Mouse (Mus musculus) midbrain, embryonic 16.5 days (tissue): ENCODE results near the gene Wdfy3. TPM values are rescaled to one million over a fixed set of nuclear protein-coding genes. Genes with fewer than 3 reads are reported as not detected.

Experiments
- ATAC-seq: fragments of 200-750 bp; cut with Nextera tagmentation; 2 replicates; pipeline ENCODE4 v1.8.0; 2017; ENCODE audit warnings: moderate TSS enrichment
- H3K27ac ChIP-seq: fragments of 300-500 bp; sonication (generic); 2 replicates; pipeline ENCODE4 v1.5.1; 2014; ENCODE audit warnings: mild to moderate bottlenecking, low read length, mixed read lengths
- H3K27me3 ChIP-seq: fragments of 300-500 bp; sonication (generic); 2 replicates; pipeline ENCODE4 v1.6.1; 2014; ENCODE audit warnings: low read depth, low read length, mixed read lengths; ENCODE audit not compliant: control insufficient read depth, insufficient read depth
- H3K36me3 ChIP-seq: fragments of 300-500 bp; sonication (generic); 2 replicates; pipeline ENCODE4 v1.6.1; 2014; ENCODE audit warnings: mild to moderate bottlenecking, low read length, moderate library complexity, mixed read lengths; ENCODE audit not compliant: control insufficient read depth, insufficient read depth
- H3K4me1 ChIP-seq: fragments of 300-500 bp; sonication (generic); 2 replicates; pipeline ENCODE4 v1.6.1; 2014; ENCODE audit warnings: mild to moderate bottlenecking, low read length, mixed read lengths; ENCODE audit not compliant: control insufficient read depth, insufficient read depth
- H3K4me2 ChIP-seq: fragments of 300-500 bp; sonication (generic); 2 replicates; pipeline ENCODE4 v1.6.1; 2014; ENCODE audit warnings: mild to moderate bottlenecking, low read length, mixed read lengths
- H3K4me3 ChIP-seq: fragments of 300-500 bp; sonication (generic); 2 replicates; pipeline ENCODE4 v1.5.1; 2014; ENCODE audit warnings: low read depth, mild to moderate bottlenecking, low read length, moderate library complexity, mixed read lengths
- H3K9ac ChIP-seq: fragments of 300-500 bp; sonication (generic); 2 replicates; pipeline ENCODE4 v1.6.1; 2014; ENCODE audit warnings: low read depth, low read length, mixed read lengths
- H3K9me3 ChIP-seq: fragments of 300-500 bp; sonication (generic); replicated peaks from 2 replicates; pipeline ENCODE4 v1.6.1; 2014; ENCODE audit warnings: mild to moderate bottlenecking, low read length, mixed read lengths; ENCODE audit not compliant: control insufficient read depth, poor library complexity, severe bottlenecking
- WGBS: fragments of 180-500 bp; shearing (Covaris S2); extraction: QIAGEN DNeasy Blood & Tissue Kit; methylation state at CpG from one replicate; pipeline ENCODE4 v1.1.7; 2014; 5-methylcytosine and 5-hydroxymethylcytosine counted together
- polyA plus RNA-seq: library from polyadenylated mRNA; unstranded; fragments of >200 nt; fragmentation: Nextera tagmentation; extraction: Ambion mirVana; gene quantifications from 2 replicates; pipeline ENCODE4 v1.2.1, GENCODE M21; 2015

The Wdfy3 gene
- polyA plus RNA-seq, 1 experiment from 2014 or later = 27.0 TPM

DNA sequence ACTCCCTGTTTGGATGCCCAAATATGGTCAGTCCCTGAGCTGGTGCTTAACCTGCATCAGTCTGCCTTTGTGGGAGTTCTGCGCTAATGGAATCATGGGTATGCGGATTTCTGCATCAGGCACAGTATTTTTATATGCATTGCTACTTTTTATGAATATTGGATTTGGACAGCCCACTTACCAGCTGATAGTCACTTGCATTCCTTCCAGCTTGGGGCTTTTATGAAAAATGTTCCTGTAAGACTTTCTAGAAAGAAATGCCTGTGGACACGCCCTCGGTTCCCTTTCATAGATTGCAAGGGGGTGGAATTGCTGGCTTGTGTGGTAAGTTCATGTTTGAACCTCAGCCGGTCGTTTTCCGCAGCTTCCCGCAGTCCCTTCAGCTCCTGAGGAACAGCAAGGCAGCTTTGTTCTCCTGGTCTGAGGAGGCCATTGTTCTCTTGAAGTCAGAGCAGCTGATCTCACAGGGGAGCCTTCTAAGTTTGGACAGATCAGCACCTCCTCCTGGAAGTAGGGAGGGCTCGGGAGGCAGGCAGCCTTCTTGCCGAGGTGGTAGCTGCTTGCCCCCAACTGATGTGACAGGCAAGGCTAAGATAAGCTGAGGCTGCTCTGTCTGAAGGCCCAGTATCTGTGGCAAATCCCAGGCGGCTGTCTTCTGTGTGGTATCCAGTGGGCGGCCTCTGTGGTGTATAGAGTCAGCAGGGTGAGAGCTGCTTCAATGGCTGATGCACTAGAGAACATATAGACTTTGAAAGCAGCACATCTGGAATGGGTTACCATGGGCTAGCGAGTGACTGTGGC lies 244.4 kb downstream of the Wdfy3 start:
- no peaks in the 10 kb centered on the region for H3K9me3 ChIP-seq
- H3K27me3 ChIP-seq = no peaks in the 10 kb centered on the region
- no peak overlapping the region for H3K4me2 ChIP-seq
- no peak overlapping the region for H3K27ac ChIP-seq
- H3K36me3 ChIP-seq = no peaks in the 10 kb centered on the region
- H3K4me3 ChIP-seq = no peak overlapping the region
- H3K4me1 ChIP-seq = peaks cover 10% of the 10 kb centered on the region; the same call in 1 of the 2 replicates
- WGBS = 12% methylated on average over 13 of the region's 13 CpGs
- H3K9ac ChIP-seq = no peak overlapping the region
- no peak for ATAC-seq

DNA sequence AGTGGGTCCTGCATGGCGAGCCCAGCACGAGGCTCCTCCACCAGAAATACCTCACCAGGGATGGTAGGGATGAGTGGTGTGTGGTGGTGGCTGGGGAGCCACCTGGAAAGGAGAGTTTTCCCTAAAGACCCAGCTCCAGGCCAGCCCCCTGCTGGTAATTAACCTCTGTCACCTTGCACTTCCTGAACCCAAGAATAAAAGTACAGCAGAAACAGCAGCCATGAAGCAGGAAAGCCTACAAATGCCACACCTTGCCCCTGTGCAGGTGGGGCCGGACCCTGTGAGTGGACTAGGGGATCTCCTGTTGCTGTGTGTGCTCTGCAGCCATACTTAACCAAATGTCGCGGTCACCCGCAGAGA lies 247.4 kb downstream of the Wdfy3 start:
- no peak overlapping the region for H3K9ac ChIP-seq
- H3K27ac ChIP-seq = no peak overlapping the region
- H3K27me3 ChIP-seq = no peaks in the 10 kb centered on the region
- WGBS = 53% methylated on average over 6 of the region's 6 CpGs
- H3K4me2 ChIP-seq = no peak overlapping the region
- H3K4me3 ChIP-seq = no peak overlapping the region
- H3K4me1 ChIP-seq = peaks cover 10% of the 10 kb centered on the region; the same call in 1 of the 2 replicates
- H3K36me3 ChIP-seq = no peaks in the 10 kb centered on the region
- no peak for ATAC-seq
- no peaks in the 10 kb centered on the region for H3K9me3 ChIP-seq

DNA sequence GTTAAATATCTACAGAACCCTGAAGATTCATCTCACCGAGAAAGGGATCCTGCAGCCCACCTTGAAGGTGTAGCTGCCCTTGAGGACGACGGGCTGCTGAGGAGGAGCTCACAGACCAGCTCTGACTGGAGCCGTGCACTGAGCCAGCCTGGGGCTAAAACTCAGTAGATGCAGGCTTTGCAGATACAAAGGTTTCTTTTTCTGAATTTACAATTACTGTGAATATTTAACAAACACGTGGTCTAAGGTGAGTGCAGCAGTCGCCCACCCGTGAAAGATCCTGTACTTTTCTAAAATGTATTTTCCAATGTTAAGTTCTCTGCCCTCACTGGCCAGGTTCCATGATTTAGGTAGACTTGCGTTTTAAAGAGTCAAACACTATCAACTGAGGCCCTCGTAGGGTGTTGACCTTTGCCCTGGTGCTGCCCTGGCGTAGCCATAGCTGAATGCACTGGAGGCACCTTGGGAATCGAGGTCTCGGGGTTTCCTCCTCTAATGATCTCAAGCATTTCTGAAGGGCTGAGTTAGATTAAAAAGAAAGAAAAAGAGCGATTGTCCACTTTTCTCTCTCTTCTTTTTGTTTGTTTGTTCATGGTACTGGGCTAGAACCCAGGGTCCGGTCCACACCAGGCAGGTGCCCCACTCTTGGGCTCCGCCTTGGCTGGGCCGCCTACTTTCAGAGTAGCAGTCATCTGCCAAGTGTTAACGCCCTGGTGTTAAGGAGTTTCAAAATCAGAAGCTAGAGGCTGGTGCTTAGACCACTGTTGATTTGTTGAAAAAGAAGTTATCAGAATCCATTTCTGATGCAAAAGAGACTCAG lies 248.0 kb downstream of the Wdfy3 start:
- no peak overlapping the region for H3K9ac ChIP-seq
- no peaks in the 10 kb centered on the region for H3K9me3 ChIP-seq
- no peaks in the 10 kb centered on the region for H3K36me3 ChIP-seq
- peaks cover 9% of the 10 kb centered on the region; the same call in 1 of the 2 replicates for H3K4me1 ChIP-seq
- no peaks in the 10 kb centered on the region for H3K27me3 ChIP-seq
- no peak overlapping the region for H3K27ac ChIP-seq
- H3K4me2 ChIP-seq = no peak overlapping the region
- no peak overlapping the region for H3K4me3 ChIP-seq
- no peak for ATAC-seq
- WGBS = 61% methylated on average over 17 of the region's 17 CpGs

DNA sequence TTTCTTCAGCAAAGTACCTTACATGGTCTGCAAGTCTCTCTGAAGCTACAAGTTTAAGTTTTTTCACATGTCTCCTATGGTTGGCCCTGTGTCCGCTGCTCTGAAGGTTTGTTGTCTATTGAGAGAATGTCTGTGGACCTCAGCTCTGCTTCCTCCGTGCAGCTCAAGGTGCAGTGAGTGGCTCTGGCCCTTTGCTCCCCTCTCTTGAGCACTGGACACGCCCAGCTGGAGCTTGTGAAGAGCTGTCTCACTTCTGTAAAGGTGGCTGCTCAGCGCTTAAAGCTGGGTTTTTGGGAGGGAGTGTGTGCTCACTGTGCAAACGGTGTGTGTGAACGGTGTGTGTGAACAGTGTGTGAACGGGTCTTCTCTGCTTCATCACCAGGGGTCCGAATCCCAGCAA lies 248.7 kb downstream of the Wdfy3 start:
- 73% methylated on average over 8 of the region's 8 CpGs for WGBS
- H3K4me2 ChIP-seq = no peak overlapping the region
- no peak overlapping the region for H3K9ac ChIP-seq
- no peaks in the 10 kb centered on the region for H3K9me3 ChIP-seq
- H3K4me1 ChIP-seq = peaks cover 7% of the 10 kb centered on the region; the same call in 1 of the 2 replicates
- ATAC-seq = no peak
- no peaks in the 10 kb centered on the region for H3K36me3 ChIP-seq
- H3K4me3 ChIP-seq = no peak overlapping the region
- H3K27ac ChIP-seq = no peak overlapping the region
- no peaks in the 10 kb centered on the region for H3K27me3 ChIP-seq

DNA sequence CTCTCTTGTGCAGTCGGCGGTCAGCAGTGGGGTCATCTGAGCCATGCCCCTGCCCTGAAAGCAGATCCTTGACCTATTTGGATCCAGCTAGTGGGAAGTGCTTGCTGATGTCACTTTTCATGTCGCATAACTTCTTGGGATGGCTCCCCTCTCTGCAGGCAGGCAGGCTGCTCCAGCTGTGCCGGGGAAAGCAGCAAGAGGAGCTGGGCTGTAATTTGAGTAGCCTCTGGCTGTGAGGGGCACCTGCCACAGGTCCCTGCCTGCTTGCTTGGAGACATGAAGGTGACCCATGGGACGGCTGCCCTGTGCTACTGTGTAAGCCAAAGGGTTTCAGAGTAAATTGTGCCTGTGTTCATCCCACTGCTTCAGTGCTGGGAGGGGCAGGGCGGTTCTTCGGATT lies 249.9 kb downstream of the Wdfy3 start:
- ATAC-seq = no peak
- H3K4me1 ChIP-seq = no peaks in the 10 kb centered on the region; the same call in 1 of the 2 replicates
- 20% methylated on average over 7 of the region's 7 CpGs for WGBS
- no peak overlapping the region for H3K9ac ChIP-seq
- H3K4me3 ChIP-seq = no peak overlapping the region
- H3K4me2 ChIP-seq = no peak overlapping the region
- H3K27me3 ChIP-seq = no peaks in the 10 kb centered on the region
- H3K27ac ChIP-seq = no peak overlapping the region
- H3K9me3 ChIP-seq = no peaks in the 10 kb centered on the region
- no peaks in the 10 kb centered on the region for H3K36me3 ChIP-seq

DNA sequence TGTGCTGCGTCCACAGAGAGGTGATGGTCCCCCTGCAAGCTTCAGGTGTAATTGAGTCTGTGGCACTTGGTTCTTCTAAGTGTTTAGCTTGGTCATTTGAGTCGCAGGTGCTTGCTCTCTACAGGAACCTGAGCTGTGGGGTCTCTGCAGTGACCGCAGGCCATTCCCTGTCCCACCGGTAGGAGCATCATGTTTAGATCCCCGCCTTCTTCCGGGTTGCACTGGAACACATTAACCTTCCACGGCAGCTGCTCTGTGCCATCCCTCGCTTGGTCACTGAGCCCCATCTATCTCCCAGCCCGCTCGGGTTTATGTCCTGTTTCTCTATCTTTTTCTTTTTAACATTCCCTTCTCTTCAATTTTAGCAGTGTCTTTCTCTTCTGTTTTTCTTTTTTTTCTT lies 250.5 kb downstream of the Wdfy3 start:
- no peaks in the 10 kb centered on the region for H3K4me1 ChIP-seq
- H3K4me3 ChIP-seq = no peak overlapping the region
- H3K9ac ChIP-seq = no peak overlapping the region
- H3K4me2 ChIP-seq = no peak overlapping the region
- 49% methylated on average over 10 of the region's 10 CpGs for WGBS
- no peak overlapping the region for H3K27ac ChIP-seq
- H3K27me3 ChIP-seq = no peaks in the 10 kb centered on the region
- H3K9me3 ChIP-seq = no peaks in the 10 kb centered on the region
- ATAC-seq = no peak
- no peaks in the 10 kb centered on the region for H3K36me3 ChIP-seq

DNA sequence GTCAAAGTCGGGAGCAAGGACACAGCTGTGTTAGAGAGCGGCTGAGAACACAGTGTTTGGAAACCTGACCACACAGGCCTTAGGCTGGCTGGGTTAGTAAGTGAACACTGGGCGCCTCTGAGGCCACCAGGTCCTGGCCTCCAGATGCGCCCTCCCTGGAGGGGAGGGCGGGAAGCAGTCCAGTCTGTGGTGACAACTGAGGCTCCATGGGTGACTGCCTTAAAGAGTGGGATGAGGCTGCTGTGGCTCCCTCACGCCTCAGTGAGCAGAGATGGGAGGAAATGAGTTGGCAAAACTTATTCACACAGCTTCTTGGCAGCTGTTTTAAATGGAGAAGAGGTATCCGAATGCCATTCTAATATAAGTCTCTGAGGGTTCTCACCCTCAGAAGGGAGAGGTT lies 252.9 kb downstream of the Wdfy3 start:
- no peak overlapping the region for H3K4me3 ChIP-seq
- no peaks in the 10 kb centered on the region for H3K27me3 ChIP-seq
- H3K9me3 ChIP-seq = no peaks in the 10 kb centered on the region
- H3K4me2 ChIP-seq = no peak overlapping the region
- ATAC-seq = no peak
- no peak overlapping the region for H3K27ac ChIP-seq
- no peak overlapping the region for H3K9ac ChIP-seq
- H3K4me1 ChIP-seq = no peaks in the 10 kb centered on the region
- WGBS = 66% methylated on average over 7 of the region's 7 CpGs
- no peaks in the 10 kb centered on the region for H3K36me3 ChIP-seq

DNA sequence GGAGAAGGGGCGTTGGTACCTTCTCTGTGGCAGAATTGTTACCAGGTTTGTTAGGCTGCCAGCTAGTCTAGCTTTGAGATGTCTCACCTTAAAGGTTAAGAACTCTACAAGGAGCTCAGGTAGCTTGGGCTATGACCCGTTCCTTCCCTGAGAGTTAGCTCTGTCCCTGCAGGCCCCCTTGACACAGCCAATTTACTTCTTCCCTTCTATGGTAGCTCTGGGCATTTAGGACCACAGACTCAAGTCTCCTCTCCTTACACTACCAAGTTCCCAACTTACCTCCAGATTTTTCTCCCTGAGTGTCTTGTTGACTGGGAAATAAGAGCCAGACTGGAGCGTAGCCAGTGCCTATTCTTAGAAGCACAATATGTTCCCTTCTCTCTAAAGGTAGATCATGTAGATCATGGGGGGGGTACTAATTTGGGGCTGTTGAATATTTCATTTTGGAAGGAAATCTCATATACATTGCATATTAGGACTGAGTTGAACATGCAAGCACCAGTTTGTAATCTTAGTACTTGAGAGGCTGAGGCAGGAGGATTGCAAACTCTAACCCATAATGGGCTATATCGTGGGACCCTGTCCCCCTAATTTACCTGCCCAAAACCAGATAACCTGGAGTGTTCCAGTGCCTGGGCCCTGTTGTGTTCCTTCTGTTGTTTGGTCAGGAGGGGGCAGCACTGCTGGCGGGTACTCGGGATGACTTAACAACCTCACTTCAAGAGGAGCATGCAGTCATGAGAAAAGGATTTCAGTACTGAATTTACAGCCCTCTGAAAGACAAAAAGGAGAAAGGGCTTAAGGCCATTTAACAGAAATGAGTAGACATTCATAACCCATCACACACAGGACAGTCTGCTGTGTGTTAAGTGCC lies 258.2 kb downstream of the Wdfy3 start:
- H3K4me1 ChIP-seq = no peaks in the 10 kb centered on the region
- no peaks in the 10 kb centered on the region for H3K9me3 ChIP-seq
- no peak overlapping the region for H3K4me3 ChIP-seq
- no peak for ATAC-seq
- no peak overlapping the region for H3K9ac ChIP-seq
- WGBS = 88% methylated on average over 6 of the region's 6 CpGs
- H3K36me3 ChIP-seq = no peaks in the 10 kb centered on the region
- no peak overlapping the region for H3K27ac ChIP-seq
- no peaks in the 10 kb centered on the region for H3K27me3 ChIP-seq
- H3K4me2 ChIP-seq = no peak overlapping the region
